Mouse (Mus musculus): Measurements from ENCODE around the gene Usp16. TPM values are rescaled to one million over a fixed set of nuclear protein-coding genes. Genes with fewer than 3 reads are reported as not detected.
A peak's percentile ranks its signal among the peaks of the same experiment; 100 is the strongest.

The Usp16 gene
- 38.7 and 42.4 TPM in 2 replicates for polyA plus RNA-seq (2016; fragmentation: Nextera tagmentation; extraction: Ambion mirVana)

GRCm38 (mm10) chr16:87454419-87455179, at the start of gene Usp16:
Gene Usp16 (plus strand): TSS chr16:87454703.
- peak within 1 kb of the TSS; percentile 92 for H3K27ac ChIP-seq
- DNase-seq (ENCODE audit: low spot score), result peak; percentile 94
- WGBS, result 9% methylated on average over 45 of the region's 45 CpGs
- peaks cover 18% of the 10 kb centered on the region for H3K36me3 ChIP-seq
- peak within 1 kb of the TSS; percentile 96 for H3K4me3 ChIP-seq
- no peaks in the 10 kb centered on the region for H3K27me3 ChIP-seq (ENCODE audit: low read depth, poor library complexity, severe bottlenecking)
- H3K9me3 ChIP-seq (replicated peaks), result no peaks in the 10 kb centered on the region
- peaks cover 15% of the 10 kb centered on the region for H3K4me1 ChIP-seq

- H3K27me3 ChIP-seq (ENCODE audit: low read depth, poor library complexity, severe bottlenecking), result no peaks in the 10 kb centered on the region
- no peak overlapping the region for H3K27ac ChIP-seq
- WGBS, result 78% methylated on average over 3 of the region's 3 CpGs
- H3K4me3 ChIP-seq, result no peak overlapping the region
- peaks cover 90% of the 10 kb centered on the region for H3K36me3 ChIP-seq
- no peak for DNase-seq (ENCODE audit: low spot score)
- no peaks in the 10 kb centered on the region for H3K9me3 ChIP-seq (replicated peaks)
- no peaks in the 10 kb centered on the region for H3K4me1 ChIP-seq
Measured at GRCm38 (mm10) chr16:87405001-87405400, 49.5 kb upstream of the Usp16 start.

- Histone ChIP-seq H3K9me3 (replicated peaks) (no peaks in the 10 kb centered on the region; the same call in 1 of the 2 replicates), H3K27ac (no peak overlapping the region), H3K27me3 (ENCODE audit: low read depth, poor library complexity, severe bottlenecking) (no peaks in the 10 kb centered on the region), H3K36me3 (peaks cover 100% of the 10 kb centered on the region), H3K4me1 (no peaks in the 10 kb centered on the region), H3K4me3 (no peak overlapping the region)
- 96% methylated on average over 8 of the region's 8 CpGs for WGBS
- DNase-seq (ENCODE audit: low spot score), result no peak
Measured at GRCm38 (mm10) chr16:87420662-87421061, 33.8 kb upstream of the Usp16 start.

GRCm38 (mm10) chr16:87427516-87427915, 27.0 kb upstream of the Usp16 start:
- Histone ChIP-seq H3K27me3 (ENCODE audit: low read depth, poor library complexity, severe bottlenecking) (no peaks in the 10 kb centered on the region), H3K4me3 (no peak overlapping the region)
- WGBS, result 94% methylated on average over 8 of the region's 8 CpGs

GRCm38 (mm10) chr16:87432033-87432814, 22.3 kb upstream of the Usp16 start, which contains the start of gene Ltn1:
Gene Ltn1 (minus strand): TSS chr16:87432612.
- peaks cover 2% of the 10 kb centered on the region; the same call in 1 of the 2 replicates for H3K36me3 ChIP-seq
- H3K9me3 ChIP-seq (replicated peaks), result no peaks in the 10 kb centered on the region
- WGBS, result under 1% methylated on average over 56 of the region's 56 CpGs
- no peaks in the 10 kb centered on the region for H3K27me3 ChIP-seq (ENCODE audit: low read depth, poor library complexity, severe bottlenecking)
- H3K4me3 ChIP-seq, result peak within 1 kb of the TSS; percentile 95
- H3K27ac ChIP-seq, result peak within 1 kb of the TSS; percentile 86
- peaks cover 9% of the 10 kb centered on the region; the same call in 1 of the 2 replicates for H3K4me1 ChIP-seq
- DNase-seq (ENCODE audit: low spot score), result peak; percentile 98

More at GRCm38 (mm10) chr16:87427516-87427915, 27.0 kb upstream of the Usp16 start:
- H3K4me1 ChIP-seq, result peaks cover 9% of the 10 kb centered on the region; the same call in 1 of the 2 replicates
- no peaks in the 10 kb centered on the region for H3K9me3 ChIP-seq (replicated peaks)
- peaks cover 49% of the 10 kb centered on the region for H3K36me3 ChIP-seq
- no peak for DNase-seq (ENCODE audit: low spot score)
- H3K27ac ChIP-seq, result no peak overlapping the region

- Histone ChIP-seq H3K27me3 (ENCODE audit: low read depth, poor library complexity, severe bottlenecking) (no peaks in the 10 kb centered on the region), H3K27ac (no peak overlapping the region), H3K36me3 (no peaks in the 10 kb centered on the region), H3K4me3 (no peak overlapping the region), H3K4me1 (peaks cover 9% of the 10 kb centered on the region; the same call in 1 of the 2 replicates), H3K9me3 (replicated peaks) (no peaks in the 10 kb centered on the region)
- no peak for DNase-seq (ENCODE audit: low spot score)
- 95% methylated on average over 7 of the region's 7 CpGs for WGBS
Measured at GRCm38 (mm10) chr16:87434266-87434665, 20.2 kb upstream of the Usp16 start.

- no peak overlapping the region for H3K27ac ChIP-seq
- no peak for DNase-seq (ENCODE audit: low spot score)
- H3K36me3 ChIP-seq, result no peaks in the 10 kb centered on the region
- no peaks in the 10 kb centered on the region for H3K9me3 ChIP-seq (replicated peaks)
- WGBS, result 89% methylated on average over 6 of the region's 6 CpGs
- no peak overlapping the region for H3K4me3 ChIP-seq
- peaks cover 13% of the 10 kb centered on the region; the same call in 1 of the 2 replicates for H3K4me1 ChIP-seq
- no peaks in the 10 kb centered on the region for H3K27me3 ChIP-seq (ENCODE audit: low read depth, poor library complexity, severe bottlenecking)
Measured at GRCm38 (mm10) chr16:87434946-87435345, 19.6 kb upstream of the Usp16 start.

- WGBS, result 80% methylated on average over 13 of the region's 13 CpGs
- H3K4me1 ChIP-seq, result peaks cover 14% of the 10 kb centered on the region
- H3K27me3 ChIP-seq (ENCODE audit: low read depth, poor library complexity, severe bottlenecking), result no peaks in the 10 kb centered on the region
- no peak for DNase-seq (ENCODE audit: low spot score)
- H3K27ac ChIP-seq, result no peak overlapping the region
- H3K9me3 ChIP-seq (replicated peaks), result no peaks in the 10 kb centered on the region
- H3K36me3 ChIP-seq, result no peaks in the 10 kb centered on the region
- no peak overlapping the region for H3K4me3 ChIP-seq
Measured at GRCm38 (mm10) chr16:87435411-87436205, 18.9 kb upstream of the Usp16 start.

GRCm38 (mm10) chr16:87437096-87437495, 17.4 kb upstream of the Usp16 start:
- DNase-seq (ENCODE audit: low spot score), result no peak
- WGBS, result 95% methylated on average over 21 of the region's 21 CpGs
- Histone ChIP-seq H3K36me3 (no peaks in the 10 kb centered on the region), H3K4me1 (peaks cover 17% of the 10 kb centered on the region), H3K9me3 (replicated peaks) (no peaks in the 10 kb centered on the region), H3K27me3 (ENCODE audit: low read depth, poor library complexity, severe bottlenecking) (no peaks in the 10 kb centered on the region), H3K27ac (no peak overlapping the region), H3K4me3 (no peak overlapping the region)

- Histone ChIP-seq H3K27me3 (ENCODE audit: low read depth, poor library complexity, severe bottlenecking) (no peaks in the 10 kb centered on the region), H3K27ac (no peak overlapping the region), H3K4me1 (peaks cover 17% of the 10 kb centered on the region), H3K9me3 (replicated peaks) (no peaks in the 10 kb centered on the region), H3K36me3 (no peaks in the 10 kb centered on the region), H3K4me3 (no peak overlapping the region)
- DNase-seq (ENCODE audit: low spot score), result no peak
- WGBS, result 92% methylated on average over 8 of the region's 8 CpGs
Measured at GRCm38 (mm10) chr16:87438697-87439096, 15.8 kb upstream of the Usp16 start.

- Histone ChIP-seq H3K4me3 (peak within 1 kb of the TSS; percentile 81), H3K4me1 (peaks cover 17% of the 10 kb centered on the region), H3K9me3 (replicated peaks) (no peaks in the 10 kb centered on the region), H3K27me3 (ENCODE audit: low read depth, poor library complexity, severe bottlenecking) (no peaks in the 10 kb centered on the region), H3K27ac (peak within 1 kb of the TSS; percentile 96), H3K36me3 (no peaks in the 10 kb centered on the region)
- DNase-seq (ENCODE audit: low spot score), result peak; percentile 91
- under 1% methylated on average over 38 of the region's 38 CpGs for WGBS
Measured at GRCm38 (mm10) chr16:87440184-87440686, 14.3 kb upstream of the Usp16 start, which contains the start of gene Rwdd2b. Gene Rwdd2b (minus strand): TSS chr16:87440573.

- Histone ChIP-seq H3K27ac (no peak overlapping the region), H3K4me1 (peaks cover 17% of the 10 kb centered on the region), H3K36me3 (no peaks in the 10 kb centered on the region), H3K27me3 (ENCODE audit: low read depth, poor library complexity, severe bottlenecking) (no peaks in the 10 kb centered on the region), H3K4me3 (peak overlapping the region; percentile 81), H3K9me3 (replicated peaks) (no peaks in the 10 kb centered on the region)
- peak; percentile 35 for DNase-seq (ENCODE audit: low spot score)
- WGBS, result 26% methylated on average over 9 of the region's 9 CpGs
Measured at GRCm38 (mm10) chr16:87441089-87441488, 13.4 kb upstream of the Usp16 start.

Data from limb, embryonic 10.5 days (tissue).